Mouse (Mus musculus) brain, adult 2 months (tissue): ENCODE results near the gene Letm1.

Experiments
- DNase-seq: peaks from one replicate; pipeline ENCODE4 v3.0.0; 2011; ENCODE audit warnings: low read depth, low spot score

Letm1 gene

DNA sequence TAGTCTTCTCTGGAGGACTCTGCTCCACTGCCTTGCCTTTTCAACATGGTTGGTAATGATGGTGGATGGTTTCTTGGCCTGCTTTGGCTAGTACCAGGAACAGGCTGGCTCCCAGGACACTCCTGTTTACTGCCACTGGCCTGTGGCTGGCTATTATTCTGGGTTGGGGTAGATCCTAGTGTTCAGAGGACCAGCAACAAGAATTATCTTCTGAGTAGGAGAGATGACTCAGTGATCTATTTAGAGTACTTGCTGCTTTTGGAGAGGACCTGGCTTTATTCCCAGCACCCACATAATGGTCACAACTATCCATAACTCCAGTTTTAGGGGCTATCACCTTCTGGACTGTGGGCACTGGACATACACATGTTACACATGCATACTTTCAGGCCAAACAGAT, 44.3 kb downstream of the Letm1 start:
- DNase-seq: peak; percentile 25

DNA sequence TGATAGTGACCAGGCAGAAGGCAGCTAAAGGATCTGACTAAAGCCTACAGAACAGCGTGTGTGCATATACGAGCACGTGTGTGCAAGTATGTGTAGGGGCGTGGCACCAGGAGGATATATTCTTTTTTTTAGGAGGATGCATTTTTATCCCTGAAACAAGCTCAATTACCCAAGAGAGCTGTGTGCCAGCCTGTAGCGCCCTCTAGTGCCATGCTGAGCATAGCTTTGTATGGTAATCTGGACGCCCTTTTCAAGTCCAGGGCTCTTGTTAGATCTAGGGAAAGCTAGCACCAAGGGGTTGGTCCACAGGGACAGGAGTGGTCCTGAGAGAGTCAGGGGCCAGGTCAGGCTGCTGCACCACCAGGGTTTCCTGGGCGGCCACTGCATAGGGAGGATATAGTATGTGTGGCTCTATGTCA, 44.7 kb downstream of the Letm1 start:
- DNase-seq: peak; percentile 86

DNA sequence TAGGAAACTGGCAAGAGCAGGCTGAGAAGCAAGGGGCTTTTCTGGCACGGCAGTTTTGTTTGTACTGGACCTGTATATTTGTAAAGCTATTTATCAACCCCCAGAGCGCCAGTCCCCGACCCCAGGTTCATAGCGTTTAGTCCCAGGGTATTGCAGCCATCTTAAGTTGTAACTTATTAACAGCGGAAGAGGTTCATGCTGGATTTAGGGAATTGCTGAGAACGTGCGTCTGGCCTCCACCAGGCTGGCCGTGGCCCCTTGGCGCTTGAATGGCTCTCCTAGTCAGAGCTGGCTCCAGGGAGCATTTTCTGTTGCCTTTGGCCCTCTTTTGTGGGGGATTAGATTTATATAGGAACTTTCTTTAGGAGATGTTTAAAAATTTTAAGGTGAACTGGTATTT, 46.4 kb downstream of the Letm1 start:
- DNase-seq: no peak

DNA sequence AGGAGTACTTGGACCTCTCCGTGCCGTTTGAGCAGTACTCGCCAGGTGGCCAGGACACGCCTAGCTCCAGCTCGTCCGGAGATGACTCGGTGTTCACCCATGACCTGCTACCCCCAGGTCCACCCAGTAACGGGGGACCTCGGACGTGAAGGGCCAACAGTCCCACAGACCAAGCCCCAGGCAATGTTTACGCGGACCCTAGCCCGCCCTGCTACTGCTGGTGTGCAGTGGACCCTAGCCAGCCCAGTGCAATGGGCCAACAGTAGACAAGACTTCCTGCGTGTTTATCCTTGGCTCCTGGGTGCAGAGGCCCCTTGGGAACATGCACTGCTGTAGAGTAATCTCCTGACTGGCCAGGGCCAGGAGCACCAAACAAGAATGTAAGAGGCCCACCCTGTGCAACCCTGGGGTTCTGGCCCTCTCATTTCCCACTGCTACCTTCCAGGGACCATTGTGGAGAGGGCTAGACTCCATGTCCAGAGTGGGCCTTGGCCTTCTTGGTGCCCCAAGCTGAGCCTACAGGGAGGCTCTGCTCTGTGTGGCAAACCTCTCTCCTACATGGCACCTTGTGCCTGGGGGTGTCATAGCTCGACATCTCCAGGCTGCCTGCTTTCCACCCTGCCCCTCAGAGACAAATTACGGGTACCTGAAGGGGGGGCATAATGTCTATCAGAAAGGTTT, 47.1 kb downstream of the Letm1 start:
- DNase-seq: no peak

DNA sequence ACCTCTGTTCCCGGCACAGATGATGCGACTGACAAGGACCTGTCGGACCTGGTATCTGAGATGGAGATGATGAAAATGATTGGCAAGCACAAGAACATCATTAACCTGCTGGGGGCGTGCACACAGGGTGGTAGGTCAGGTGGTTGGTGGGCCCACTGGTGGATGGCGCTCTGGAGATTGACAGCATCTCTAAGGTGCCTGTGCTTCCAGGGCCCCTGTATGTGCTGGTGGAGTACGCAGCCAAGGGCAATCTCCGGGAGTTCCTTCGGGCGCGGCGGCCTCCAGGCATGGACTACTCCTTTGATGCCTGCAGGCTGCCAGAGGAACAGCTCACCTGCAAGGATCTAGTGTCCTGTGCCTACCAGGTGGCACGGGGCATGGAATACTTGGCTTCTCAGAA, 48.8 kb downstream of the Letm1 start:
- DNase-seq: no peak

DNA sequence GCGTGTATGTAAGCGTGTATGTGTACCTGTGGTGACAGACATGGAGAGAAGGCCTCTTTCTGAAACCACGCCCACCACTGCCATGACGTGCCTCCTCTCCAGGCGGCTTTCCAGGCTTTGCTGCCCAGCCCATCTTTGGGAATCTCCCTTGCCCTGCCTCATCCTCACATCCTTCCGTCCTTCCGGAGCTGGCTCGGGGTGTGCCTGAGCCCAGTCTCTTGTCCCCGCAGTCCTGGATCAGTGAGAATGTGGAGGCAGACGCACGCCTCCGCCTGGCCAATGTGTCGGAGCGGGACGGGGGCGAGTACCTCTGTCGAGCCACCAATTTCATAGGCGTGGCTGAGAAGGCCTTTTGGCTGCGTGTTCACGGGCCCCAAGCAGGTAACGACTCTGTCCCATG, 51.6 kb downstream of the Letm1 start:
- peak; percentile 31 for DNase-seq

DNA sequence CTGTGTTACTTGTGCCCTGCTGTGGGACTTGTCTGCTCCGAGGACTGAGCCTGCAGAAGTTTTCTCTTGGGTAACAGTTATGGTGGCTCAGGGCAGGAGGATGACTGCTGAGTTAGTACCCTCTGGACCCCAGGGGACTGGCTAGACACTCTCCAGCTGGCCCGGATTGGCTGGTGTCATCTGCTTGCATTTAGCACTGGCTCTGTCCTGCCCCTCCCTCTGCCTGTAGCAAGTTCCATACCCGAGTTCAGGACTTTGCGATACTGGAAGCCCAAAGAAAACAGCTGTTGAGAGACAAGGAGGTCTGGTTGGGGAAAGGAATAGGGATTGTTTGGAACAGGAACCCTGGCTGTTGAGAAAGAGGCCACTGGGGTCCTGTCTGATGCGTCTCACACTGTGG, 52.1 kb downstream of the Letm1 start:
- no peak for DNase-seq

DNA sequence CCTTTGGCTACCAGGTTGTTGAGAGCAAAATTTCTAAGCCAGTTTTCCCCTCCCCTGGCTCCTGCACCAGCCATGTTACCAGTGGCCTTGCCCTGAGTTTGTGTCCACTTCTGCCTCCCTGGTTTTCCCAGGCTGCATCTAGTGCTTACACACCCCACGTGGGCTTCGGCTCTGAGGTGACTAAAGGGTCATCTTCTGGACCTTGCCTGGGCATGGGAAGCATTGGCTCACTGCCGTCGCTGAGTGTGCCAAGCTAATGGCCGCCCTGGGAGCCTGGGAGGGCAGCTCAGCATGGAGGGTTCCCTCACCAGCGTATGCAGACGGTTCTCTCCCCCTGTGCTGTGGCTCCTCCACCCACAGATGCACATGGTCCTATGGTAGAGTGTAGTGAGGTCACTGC, 53.8 kb downstream of the Letm1 start:
- DNase-seq: no peak

DNA sequence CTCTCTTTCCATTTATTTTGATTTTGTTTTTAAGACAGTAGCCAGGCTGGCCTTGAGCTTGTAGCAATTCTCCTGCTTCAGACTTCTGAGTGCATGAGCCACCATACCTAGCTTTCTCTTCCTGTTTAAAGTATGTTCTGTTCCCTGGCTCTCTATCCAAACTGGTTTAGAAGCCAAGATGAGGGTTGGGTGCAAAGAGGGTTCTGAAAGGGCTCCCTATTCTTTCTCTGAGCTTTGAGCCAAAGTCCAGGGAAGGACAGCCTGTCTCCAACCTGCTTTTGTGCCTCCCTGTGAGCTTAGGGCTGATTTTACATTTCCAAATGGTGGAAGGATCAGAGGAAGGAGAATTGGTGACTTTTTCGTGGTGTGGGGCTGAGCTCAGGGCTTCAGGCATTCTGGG, 55.7 kb downstream of the Letm1 start:
- no peak for DNase-seq

DNA sequence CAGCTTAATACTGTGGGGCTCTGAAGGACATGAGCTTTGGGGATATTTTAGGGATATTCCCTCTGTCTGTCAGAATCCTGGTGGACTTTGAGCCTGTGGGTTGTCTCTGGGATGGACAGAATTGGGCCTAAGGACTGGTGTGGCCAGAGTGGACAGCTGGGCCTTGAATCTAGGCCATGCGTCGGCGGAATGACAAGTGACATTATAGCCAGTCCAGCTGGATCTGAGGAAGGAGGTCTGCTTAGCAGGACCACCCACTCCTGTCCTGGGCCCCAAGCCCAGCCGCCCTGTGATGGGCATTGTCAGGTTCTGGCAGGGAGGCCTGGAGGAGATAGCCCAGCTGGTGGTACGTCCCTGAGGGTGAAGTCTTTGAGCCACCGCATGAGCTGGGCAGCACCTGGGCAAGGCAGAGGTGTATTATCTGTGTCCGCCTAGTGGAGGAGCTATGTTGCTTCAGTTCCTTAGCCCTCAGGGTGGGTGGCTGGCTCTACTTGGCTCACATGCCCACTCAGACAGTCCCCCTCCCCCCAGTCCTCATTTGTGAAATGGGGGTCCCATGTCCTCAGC, 56.5 kb downstream of the Letm1 start:
- no peak for DNase-seq

DNA sequence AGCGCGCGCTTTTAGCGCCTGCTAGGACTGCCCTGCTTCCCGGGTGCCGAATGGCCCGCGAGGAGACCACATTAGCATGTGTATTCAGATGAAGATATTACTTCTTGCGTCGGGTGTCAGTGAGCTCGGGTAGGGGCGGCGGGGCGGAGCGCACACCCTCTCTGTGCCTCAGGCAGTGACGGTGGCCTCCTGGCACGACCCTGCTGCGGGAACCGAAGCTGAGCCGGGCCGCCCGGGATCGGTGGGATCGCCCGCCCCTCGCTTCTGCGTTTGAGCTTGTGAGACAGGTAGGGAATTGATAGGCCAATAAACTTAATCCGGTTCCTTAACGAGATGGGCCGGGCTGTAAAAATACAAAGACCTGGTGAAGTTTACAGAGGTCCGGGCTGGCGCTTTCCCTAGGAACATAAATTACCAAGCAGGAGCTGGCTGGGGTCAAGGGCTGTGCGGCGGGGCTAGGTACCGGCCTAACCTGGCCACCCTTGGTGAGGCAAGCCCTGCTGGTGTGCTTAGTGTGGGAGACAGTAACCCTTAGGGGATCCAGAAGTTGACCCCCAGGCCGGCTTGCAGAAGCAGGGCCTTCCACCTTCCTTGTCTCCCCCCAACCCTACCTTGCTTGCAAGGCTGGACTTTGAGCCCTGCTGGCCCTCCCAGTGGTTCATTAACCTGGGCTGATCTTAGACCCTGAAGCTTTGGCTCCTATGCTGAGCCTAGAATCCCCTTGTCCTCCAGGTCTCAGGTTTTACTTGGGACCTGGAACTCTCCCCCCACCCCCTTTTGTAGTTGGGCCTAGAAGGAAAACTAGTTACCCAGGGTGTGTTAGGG, 58.8 kb downstream of the Letm1 start:
- no peak for DNase-seq

DNA sequence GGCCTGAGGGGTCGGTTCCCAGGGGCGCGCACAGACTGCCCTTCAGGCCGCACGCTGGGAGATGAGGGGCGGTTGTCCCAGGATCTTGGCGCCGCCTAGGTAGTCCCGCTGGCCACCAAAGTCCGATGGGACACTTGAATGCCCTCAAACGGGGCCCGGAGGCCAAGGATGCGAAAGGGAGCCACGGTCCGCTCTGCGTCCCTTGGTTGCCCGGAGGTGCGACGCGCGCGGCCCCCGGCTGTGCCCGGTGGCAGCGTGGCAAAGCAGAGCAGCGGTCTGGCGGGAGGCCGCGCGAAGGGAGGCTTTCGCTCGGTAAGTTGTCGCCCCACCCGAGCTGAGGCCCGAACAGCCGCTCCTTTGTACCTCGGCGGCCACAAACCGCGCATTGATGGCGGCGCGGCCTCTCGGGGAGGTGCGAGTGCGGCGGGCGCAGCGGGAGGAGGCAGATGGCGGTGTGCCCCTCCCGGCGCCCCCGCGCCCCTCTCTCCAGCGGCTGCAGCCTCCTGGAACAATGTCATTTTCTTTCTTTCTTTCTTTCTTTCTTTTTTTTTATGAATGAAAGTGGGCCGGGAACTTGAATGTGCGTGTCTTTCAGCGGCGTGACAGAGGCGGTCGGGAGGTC, 59.5 kb downstream of the Letm1 start:
- no peak for DNase-seq

DNA sequence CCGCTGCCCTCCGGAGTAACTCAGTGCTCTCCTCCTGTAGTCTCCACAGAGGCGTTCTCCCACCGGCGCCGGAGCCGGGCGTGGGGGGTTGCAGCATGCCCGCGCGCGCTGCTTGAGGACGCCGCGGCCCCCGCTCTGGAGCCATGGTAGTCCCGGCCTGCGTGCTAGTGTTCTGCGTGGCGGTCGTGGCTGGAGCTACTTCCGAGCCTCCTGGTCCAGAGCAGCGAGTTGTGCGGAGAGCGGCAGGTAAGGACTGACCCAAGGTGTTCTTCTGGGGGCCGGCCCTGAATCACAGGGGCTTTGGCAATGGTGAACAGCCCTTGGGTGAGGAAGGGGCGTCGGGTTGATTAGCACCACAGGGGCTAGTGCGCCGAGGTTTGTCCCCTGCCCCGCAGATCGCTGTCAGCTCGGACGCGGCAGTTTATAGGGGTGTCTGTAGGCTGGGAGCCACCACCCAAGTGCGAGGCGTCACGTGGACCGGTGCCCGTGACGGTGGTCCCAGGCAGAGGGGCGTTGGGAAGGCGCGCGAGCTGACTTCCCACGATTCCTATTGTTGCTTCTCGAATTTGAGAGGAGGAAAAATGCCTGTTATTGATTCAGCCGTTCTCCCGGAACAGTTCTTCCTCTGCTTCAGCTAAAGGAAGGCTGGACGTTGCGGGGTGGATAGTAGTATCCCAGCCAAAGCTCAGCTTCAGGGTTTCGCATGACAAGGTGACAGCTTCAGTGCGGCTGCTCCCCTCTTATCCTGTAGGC, 60.2 kb downstream of the Letm1 start:
- no peak for DNase-seq

DNA sequence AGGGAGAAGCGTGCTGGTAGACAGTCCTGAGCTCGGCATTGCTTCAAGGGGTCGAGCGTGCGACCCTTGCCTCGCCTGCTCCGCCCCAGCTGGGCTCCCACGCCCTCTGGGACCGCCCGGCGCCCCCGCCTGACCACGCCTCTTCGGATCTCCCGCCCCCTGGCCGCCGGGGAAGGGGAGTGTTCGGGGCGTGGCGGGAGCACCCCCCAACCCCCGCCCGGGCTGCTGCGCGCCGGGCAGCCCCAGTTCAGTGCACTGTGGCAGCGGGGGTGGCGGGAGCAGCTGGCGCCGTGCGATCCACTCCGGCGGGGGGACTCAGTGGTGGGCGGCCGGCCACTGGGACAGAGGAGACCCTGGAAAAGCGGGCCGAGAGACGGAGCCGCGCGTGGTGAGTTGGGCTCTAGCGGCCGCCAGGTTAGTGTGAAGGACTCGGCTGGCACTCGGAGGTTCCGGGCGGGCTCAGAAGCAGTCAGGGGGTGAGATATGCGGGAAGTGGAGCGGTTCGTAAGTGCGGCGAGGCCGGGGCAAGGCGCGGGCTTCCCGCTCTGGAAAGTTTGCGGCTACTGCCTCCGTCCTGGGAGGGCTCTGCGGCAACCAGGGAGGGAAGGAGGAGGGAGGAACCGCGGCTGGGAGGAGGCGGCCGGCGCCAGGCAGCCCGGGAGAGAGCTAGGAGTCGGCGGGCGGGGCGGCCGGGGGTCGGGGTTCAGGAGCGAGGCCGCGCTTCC, 60.9 kb downstream of the Letm1 start, which contains the start of gene Fgfr3:
Fgfr3 (plus strand) TSS at position 134 of the 725 bp plus-strand sequence.
- no peak for DNase-seq

DNA sequence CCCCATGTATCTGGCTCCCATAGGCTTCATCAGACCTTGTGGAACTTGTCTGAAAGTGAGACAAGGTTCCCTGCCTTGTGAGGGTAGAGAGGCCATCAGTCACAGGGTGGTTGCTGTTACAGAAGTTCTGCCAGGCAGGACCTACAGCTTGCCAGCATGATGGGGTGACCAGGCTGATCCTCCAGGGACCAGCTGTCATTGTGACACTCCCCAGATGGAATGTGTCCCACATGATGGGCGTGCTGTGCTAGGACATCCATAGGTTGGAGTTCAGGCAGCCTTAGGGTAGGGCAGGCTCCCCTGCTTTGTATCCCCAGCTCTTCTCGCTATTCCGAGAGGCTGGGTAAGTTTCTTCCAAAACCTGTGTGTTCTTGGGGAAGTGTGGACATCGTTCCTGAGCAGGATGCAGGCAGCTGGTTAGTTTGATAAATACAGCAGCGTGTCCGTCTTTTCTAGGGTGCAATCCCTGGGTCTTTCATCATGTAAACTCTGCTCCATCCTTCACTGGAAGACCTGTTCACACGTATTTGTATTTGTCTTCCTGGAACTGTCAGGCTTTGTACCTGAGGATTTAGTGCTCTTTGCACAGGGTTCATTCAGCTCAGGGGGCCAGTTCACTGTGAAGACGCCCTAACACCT, 61.6 kb downstream of the Letm1 start:
- DNase-seq: no peak

DNA sequence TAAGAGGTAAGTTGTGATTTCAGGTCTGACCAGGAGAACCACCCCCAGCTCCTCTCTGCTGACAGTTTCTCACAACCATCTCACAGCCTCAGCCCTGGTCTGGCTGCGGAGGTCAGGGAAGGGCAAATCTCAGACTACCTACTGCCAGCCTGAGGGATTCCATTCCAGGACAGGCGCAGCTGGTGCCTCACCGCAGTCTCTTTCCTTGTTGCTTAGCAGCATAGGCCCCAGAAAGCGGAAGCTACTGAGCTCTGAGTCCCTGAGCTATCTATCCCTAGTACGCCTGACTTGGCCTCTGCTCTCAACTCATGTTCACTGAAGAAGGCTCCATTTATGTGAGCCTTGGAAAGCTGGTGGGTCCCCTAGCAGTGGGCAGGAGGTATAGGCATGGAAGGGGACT, 64.2 kb downstream of the Letm1 start:
- DNase-seq: no peak

DNA sequence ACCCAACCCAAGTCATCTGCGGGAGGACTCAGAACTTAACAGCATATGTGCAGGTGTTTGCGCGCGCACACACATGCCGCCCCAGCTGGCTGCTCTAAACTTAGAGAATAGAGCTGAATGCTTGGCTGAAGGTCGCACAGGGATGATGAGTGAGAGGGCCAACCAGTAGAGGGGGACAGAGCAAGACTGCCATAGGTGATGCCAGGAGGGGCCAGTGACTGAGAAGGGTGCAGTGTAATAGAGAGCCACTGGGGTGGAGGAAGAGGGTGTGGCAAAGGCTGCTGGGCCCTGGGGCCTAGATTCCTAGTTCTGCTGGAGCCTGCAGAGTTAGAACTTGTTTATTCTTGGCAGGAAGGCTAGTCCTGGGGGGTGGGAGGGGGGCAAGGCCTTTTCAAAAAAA, 66.2 kb downstream of the Letm1 start:
- DNase-seq: no peak

DNA sequence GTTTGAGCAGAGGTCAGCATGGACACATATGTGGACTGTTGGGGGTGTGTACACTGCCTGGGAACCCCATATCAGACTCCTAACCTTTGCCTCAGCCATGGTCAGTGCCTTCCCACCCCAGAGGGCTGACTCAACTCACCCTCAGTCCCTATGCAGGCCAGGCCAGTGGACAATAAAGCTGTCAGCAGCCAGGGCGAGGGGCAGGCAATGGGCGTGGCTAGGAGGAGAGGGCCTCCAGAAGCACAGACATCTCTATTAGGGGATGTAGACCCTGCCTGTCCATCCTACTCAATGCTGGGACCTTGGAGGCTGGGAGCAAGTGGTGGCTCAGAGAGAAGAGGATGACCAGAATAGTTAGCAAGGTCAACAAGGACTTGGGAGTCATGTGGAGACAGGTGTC, 67.4 kb downstream of the Letm1 start:
- DNase-seq: no peak

DNA sequence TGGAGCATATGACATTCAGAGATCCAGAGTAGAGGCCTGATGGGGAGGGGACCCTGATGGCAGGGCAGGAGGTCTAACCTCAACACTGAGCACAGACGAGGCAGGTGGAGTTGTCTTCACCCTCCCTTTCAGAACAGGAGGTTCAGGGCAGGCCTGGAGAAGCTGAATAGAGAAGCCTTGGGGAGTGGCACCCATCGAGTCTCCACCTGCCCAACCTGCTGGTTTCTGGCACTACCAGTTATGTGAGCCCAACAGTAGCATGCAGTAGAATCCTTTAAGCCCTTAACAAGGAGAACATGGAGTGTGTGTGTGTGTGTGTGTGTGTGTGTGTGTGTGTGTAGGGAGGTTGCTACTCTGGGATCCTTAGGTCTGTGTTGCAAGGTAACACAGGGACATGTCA, 70.1 kb downstream of the Letm1 start:
- no peak for DNase-seq

DNA sequence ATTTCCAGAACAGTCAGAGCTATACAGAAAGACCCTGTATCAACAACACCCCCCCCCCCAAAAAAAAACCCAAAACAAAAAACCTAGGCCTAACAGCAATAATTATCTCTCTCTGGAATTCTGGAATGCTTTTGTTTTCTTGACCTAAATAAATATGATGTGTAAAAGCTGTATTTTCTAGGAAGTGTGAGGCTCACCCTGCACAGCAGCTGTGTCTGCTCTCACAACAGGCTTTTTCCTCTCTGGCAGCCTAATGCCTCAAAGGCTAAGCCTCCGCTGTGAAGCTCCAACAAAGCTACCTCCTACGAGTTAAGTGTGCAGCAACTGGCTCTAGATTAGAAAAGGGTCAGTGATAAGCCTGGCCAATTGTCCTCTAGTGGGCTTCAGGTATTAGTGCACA, 73.6 kb downstream of the Letm1 start:
- DNase-seq: peak; percentile 50

DNA sequence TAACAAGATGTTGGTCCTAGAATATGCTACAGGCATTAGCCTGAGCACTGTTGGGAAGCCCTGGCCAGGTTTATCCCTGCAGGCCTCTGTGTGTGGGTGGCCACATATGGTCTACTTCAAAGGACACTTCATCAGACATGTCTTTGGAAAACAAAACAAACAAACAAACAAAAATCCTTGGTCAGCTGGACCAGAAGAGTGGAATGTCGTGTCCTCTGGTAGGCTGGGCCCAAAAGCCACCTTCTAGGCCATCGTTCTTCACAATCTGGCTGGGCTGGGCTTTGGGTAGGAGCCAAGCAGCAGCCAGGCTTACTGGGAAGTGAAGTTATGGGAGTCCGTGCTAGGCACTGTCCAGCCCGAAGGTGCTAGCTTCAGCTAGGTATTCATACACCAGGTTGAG, 75.5 kb downstream of the Letm1 start:
- DNase-seq: no peak
